In genomic region chr7:4147836-4148235, GRCm38 (mm10) we compare ENCODE assay signal across 9 mouse cellular contexts. TPM values are rescaled to one million over a fixed set of nuclear protein-coding genes. Genes with fewer than 3 reads are reported as not detected.
DNase-seq lines count a peak whose midpoint lies in the region; ATAC-seq and TF ChIP-seq lines count a peak whose summit lies in the region.
"Had no signal": no experiment of that assay in that cellular context is flagged by ENCODE, and none has a peak within 500 bp of the region (broad histone marks: within the 10 kb centered on the region; RNA-seq: fewer than 3 reads in every experiment).

No protein-coding gene starts in this region.

- TF ChIP-seq CTCF in forebrain, postnatal 0 days (IDR thresholded peaks at IDR 0.05; ENCODE audit: low read depth), result no peak

- 0 out of 2 replicates have a peak overlapping the region, but pooled peaks have one; percentile 93 for H3K4me2 ChIP-seq in hindbrain, embryonic 15.5 days
- no peak overlapping the region for H3K4me2 ChIP-seq in hindbrain, embryonic 13.5 days
- no peak overlapping the region for H3K4me2 ChIP-seq in midbrain, embryonic 14.5 days (ENCODE audit: low read length)
- H3K4me2 ChIP-seq in forebrain, postnatal 0 days (ENCODE audit: low read depth), result no peak overlapping the region
- peak overlapping the region; percentile 88 for H3K4me2 ChIP-seq in stomach, embryonic 15.5 days

- DNase-seq in midbrain, embryonic 10.5 days (ENCODE audit: low spot score), result no peak
- DNase-seq in midbrain, embryonic 14.5 days, result no peak
- DNase-seq in forebrain, postnatal 0 days, result no peak
- DNase-seq in ovary, postnatal 10 days (ENCODE audit: low spot score), result no peak
- DNase-seq in gastrocnemius, postnatal 4 days (ENCODE audit: low spot score in 2 of 2), result no peak

- no peak overlapping the region for H3K9ac ChIP-seq in hindbrain, embryonic 15.5 days
- no peak overlapping the region for H3K9ac ChIP-seq in hindbrain, embryonic 13.5 days
- H3K9ac ChIP-seq in midbrain, embryonic 14.5 days (replicated peaks; ENCODE audit: low read length), result no peak overlapping the region
- 0 out of 2 replicates have a peak overlapping the region, but pooled peaks have one; percentile 83 for H3K9ac ChIP-seq in forebrain, postnatal 0 days
- H3K9ac ChIP-seq in stomach, embryonic 15.5 days, result no peak overlapping the region

- H3K27me3 ChIP-seq in hindbrain, embryonic 15.5 days, result peaks cover 15% of the 10 kb centered on the region
- peaks cover 25% of the 10 kb centered on the region for H3K27me3 ChIP-seq in hindbrain, embryonic 13.5 days
- peaks cover 30% of the 10 kb centered on the region for H3K27me3 ChIP-seq in midbrain, embryonic 10.5 days (ENCODE audit: low read depth, poor library complexity, severe bottlenecking)
- H3K27me3 ChIP-seq in midbrain, embryonic 14.5 days (ENCODE audit: control insufficient read depth, insufficient read depth, low read length), result peaks cover 17% of the 10 kb centered on the region
- peaks cover 9% of the 10 kb centered on the region for H3K27me3 ChIP-seq in forebrain, postnatal 0 days (ENCODE audit: insufficient read depth, low read length)
- H3K27me3 ChIP-seq in stomach, embryonic 15.5 days (replicated peaks), result no peaks in the 10 kb centered on the region

- no peak for ATAC-seq in hindbrain, embryonic 15.5 days (ENCODE audit: low FRiP score, low read depth)
- ATAC-seq in hindbrain, embryonic 13.5 days (ENCODE audit: low FRiP score), result no peak
- ATAC-seq in midbrain, embryonic 14.5 days (ENCODE audit: low FRiP score, low TSS enrichment), result no peak
- ATAC-seq in forebrain, postnatal 0 days, result no peak
- ATAC-seq in stomach, embryonic 15.5 days (ENCODE audit: insufficient read depth, low FRiP score, low read depth), result no peak
- ATAC-seq: inflammation-experienced regulatory T-cells, adult 6 months had no signal

- H3K9me3 ChIP-seq in hindbrain, embryonic 15.5 days, result no peaks in the 10 kb centered on the region
- no peaks in the 10 kb centered on the region for H3K9me3 ChIP-seq in hindbrain, embryonic 13.5 days
- no peaks in the 10 kb centered on the region; the same call in 1 of the 2 replicates for H3K9me3 ChIP-seq in midbrain, embryonic 10.5 days (replicated peaks)
- no peaks in the 10 kb centered on the region for H3K9me3 ChIP-seq in midbrain, embryonic 14.5 days (ENCODE audit: control insufficient read depth, low read length)
- H3K9me3 ChIP-seq in forebrain, postnatal 0 days (ENCODE audit: low read length), result no peaks in the 10 kb centered on the region
- no peaks in the 10 kb centered on the region for H3K9me3 ChIP-seq in stomach, embryonic 15.5 days

- no peak overlapping the region for H3K4me3 ChIP-seq in hindbrain, embryonic 15.5 days
- H3K4me3 ChIP-seq in hindbrain, embryonic 13.5 days, result no peak overlapping the region
- 0 out of 2 replicates have a peak overlapping the region, but pooled peaks have one; percentile 80 for H3K4me3 ChIP-seq in midbrain, embryonic 10.5 days
- H3K4me3 ChIP-seq in midbrain, embryonic 14.5 days (replicated peaks; ENCODE audit: low read depth, low read length), result no peak overlapping the region
- no peak overlapping the region for H3K4me3 ChIP-seq in forebrain, postnatal 0 days (ENCODE audit: low read depth, low read length)
- no peak overlapping the region for H3K4me3 ChIP-seq in stomach, embryonic 15.5 days (replicated peaks)

- peaks cover 34% of the 10 kb centered on the region for H3K4me1 ChIP-seq in hindbrain, embryonic 15.5 days (replicated peaks)
- H3K4me1 ChIP-seq in hindbrain, embryonic 13.5 days (replicated peaks), result peaks cover 31% of the 10 kb centered on the region
- peaks cover 31% of the 10 kb centered on the region for H3K4me1 ChIP-seq in midbrain, embryonic 10.5 days
- H3K4me1 ChIP-seq in midbrain, embryonic 14.5 days (ENCODE audit: control insufficient read depth, insufficient read depth, low read length), result peaks cover 22% of the 10 kb centered on the region
- H3K4me1 ChIP-seq in forebrain, postnatal 0 days (ENCODE audit: insufficient read depth), result no peaks in the 10 kb centered on the region
- peaks cover 31% of the 10 kb centered on the region for H3K4me1 ChIP-seq in stomach, embryonic 15.5 days

- WGBS in hindbrain, embryonic 15.5 days, result 87% methylated on average over 4 of the region's 4 CpGs
- 85% methylated on average over 4 of the region's 4 CpGs for WGBS in hindbrain, embryonic 13.5 days
- WGBS in midbrain, embryonic 10.5 days, result 93% methylated on average over 4 of the region's 4 CpGs
- WGBS in midbrain, embryonic 14.5 days, result 87% methylated on average over 4 of the region's 4 CpGs
- 87% methylated on average over 4 of the region's 4 CpGs for WGBS in forebrain, postnatal 0 days
- 71% methylated on average over 4 of the region's 4 CpGs for WGBS in stomach, embryonic 15.5 days

- no peak overlapping the region for H3K27ac ChIP-seq in hindbrain, embryonic 15.5 days (replicated peaks)
- no peak overlapping the region for H3K27ac ChIP-seq in hindbrain, embryonic 13.5 days
- no peak overlapping the region for H3K27ac ChIP-seq in midbrain, embryonic 10.5 days (replicated peaks)
- no peak overlapping the region for H3K27ac ChIP-seq in midbrain, embryonic 14.5 days (replicated peaks; ENCODE audit: low read depth, low read length)
- H3K27ac ChIP-seq in forebrain, postnatal 0 days (ENCODE audit: low read depth, low read length), result no peak overlapping the region
- peak overlapping the region; percentile 99; the same call in 1 of the 2 replicates for H3K27ac ChIP-seq in stomach, embryonic 15.5 days

- peaks cover 48% of the 10 kb centered on the region for H3K36me3 ChIP-seq in hindbrain, embryonic 15.5 days
- H3K36me3 ChIP-seq in hindbrain, embryonic 13.5 days, result peaks cover 54% of the 10 kb centered on the region
- H3K36me3 ChIP-seq in midbrain, embryonic 10.5 days, result peaks cover 59% of the 10 kb centered on the region
- H3K36me3 ChIP-seq in midbrain, embryonic 14.5 days (ENCODE audit: control insufficient read depth, insufficient read depth, low read length), result peaks cover 54% of the 10 kb centered on the region
- H3K36me3 ChIP-seq in forebrain, postnatal 0 days (ENCODE audit: insufficient read depth), result peaks cover 54% of the 10 kb centered on the region
- peaks cover 41% of the 10 kb centered on the region for H3K36me3 ChIP-seq in stomach, embryonic 15.5 days

RNA-seq across cellular contexts. Expression of gene Leng9, which starts 2.3 kb away (rescaled TPM):
- 4.4 and 5.7 TPM in 2 replicates for polyA plus RNA-seq in hindbrain, embryonic 15.5 days (2015; fragmentation: Nextera tagmentation; extraction: Ambion mirVana)
- polyA plus RNA-seq in hindbrain, embryonic 13.5 days (2015; fragmentation: Nextera tagmentation; extraction: Ambion mirVana), result 4.7 TPM in 2 replicates
- polyA plus RNA-seq in midbrain, embryonic 10.5 days (2016; fragmentation: Nextera tagmentation; extraction: Ambion mirVana), result 1.4 and 1.9 TPM in 2 replicates
- 3.4 and 4.8 TPM in 2 replicates for polyA plus RNA-seq in midbrain, embryonic 14.5 days (2014; fragmentation: Nextera tagmentation; extraction: Ambion mirVana)
- 5.1 and 5.5 TPM in 2 replicates for total RNA-seq in forebrain, postnatal 0 days (2014; rRNA removed)
- polyA plus RNA-seq in forebrain, postnatal 0 days (2015; fragmentation: Nextera tagmentation; extraction: Ambion mirVana), result 4.4 and 4.8 TPM in 2 replicates
- polyA plus RNA-seq in stomach, embryonic 15.5 days (2015; fragmentation: Nextera tagmentation; extraction: Ambion mirVana), result 4.6 and 4.8 TPM in 2 replicates
- total RNA-seq in gastrocnemius, postnatal 4 days (2021), result 1 to 10 TPM; 3.1 to 3.9 TPM

RNA-seq across cellular contexts. Expression of gene Leng8, which starts 11.0 kb away (rescaled TPM):
- 83.6 and 97.5 TPM in 2 replicates for polyA plus RNA-seq in hindbrain, embryonic 15.5 days (2015; fragmentation: Nextera tagmentation; extraction: Ambion mirVana)
- 77.0 and 79.4 TPM in 2 replicates for polyA plus RNA-seq in hindbrain, embryonic 13.5 days (2015; fragmentation: Nextera tagmentation; extraction: Ambion mirVana)
- 63.1 and 82.0 TPM in 2 replicates for polyA plus RNA-seq in midbrain, embryonic 10.5 days (2016; fragmentation: Nextera tagmentation; extraction: Ambion mirVana)
- 68.4 and 77.3 TPM in 2 replicates for polyA plus RNA-seq in midbrain, embryonic 14.5 days (2014; fragmentation: Nextera tagmentation; extraction: Ambion mirVana)
- 124 and 174 TPM in 2 replicates for total RNA-seq in forebrain, postnatal 0 days (2014; rRNA removed)
- polyA plus RNA-seq in forebrain, postnatal 0 days (2015; fragmentation: Nextera tagmentation; extraction: Ambion mirVana), result 20.5 and 35.8 TPM in 2 replicates
- 52.6 and 67.4 TPM in 2 replicates for polyA plus RNA-seq in stomach, embryonic 15.5 days (2015; fragmentation: Nextera tagmentation; extraction: Ambion mirVana)
- total RNA-seq in gastrocnemius, postnatal 4 days (2021), result 10 to 100 TPM; 62.4 to 86.4 TPM

RNA-seq across cellular contexts. Expression of gene Cdc42ep5, which starts 16.8 kb away (rescaled TPM):
- polyA plus RNA-seq in hindbrain, embryonic 15.5 days (2015; fragmentation: Nextera tagmentation; extraction: Ambion mirVana), result 7.4 and 8.8 TPM in 2 replicates
- 8.4 and 10.1 TPM in 2 replicates for polyA plus RNA-seq in hindbrain, embryonic 13.5 days (2015; fragmentation: Nextera tagmentation; extraction: Ambion mirVana)
- polyA plus RNA-seq in midbrain, embryonic 10.5 days (2016; fragmentation: Nextera tagmentation; extraction: Ambion mirVana), result 18.1 and 20.1 TPM in 2 replicates
- 3.1 and 5.3 TPM in 2 replicates for polyA plus RNA-seq in midbrain, embryonic 14.5 days (2014; fragmentation: Nextera tagmentation; extraction: Ambion mirVana)
- total RNA-seq in forebrain, postnatal 0 days (2014; rRNA removed), result 3.5 and 4.0 TPM in 2 replicates
- polyA plus RNA-seq in forebrain, postnatal 0 days (2015; fragmentation: Nextera tagmentation; extraction: Ambion mirVana), result 6.7 and 6.9 TPM in 2 replicates
- polyA plus RNA-seq in stomach, embryonic 15.5 days (2015; fragmentation: Nextera tagmentation; extraction: Ambion mirVana), result 67.0 and 73.0 TPM in 2 replicates
- 10 to 100 TPM; 20.9 to 24.8 TPM for total RNA-seq in gastrocnemius, postnatal 4 days (2021)
- polyA plus RNA-seq: inflammation-experienced regulatory T-cells, adult 6 months had no signal

RNA-seq across cellular contexts. Expression of gene Ttyh1, which starts 28.6 kb away (rescaled TPM):
- polyA plus RNA-seq in hindbrain, embryonic 15.5 days (2015; fragmentation: Nextera tagmentation; extraction: Ambion mirVana), result 158 and 181 TPM in 2 replicates
- 132 and 138 TPM in 2 replicates for polyA plus RNA-seq in hindbrain, embryonic 13.5 days (2015; fragmentation: Nextera tagmentation; extraction: Ambion mirVana)
- 21.9 and 45.3 TPM in 2 replicates for polyA plus RNA-seq in midbrain, embryonic 10.5 days (2016; fragmentation: Nextera tagmentation; extraction: Ambion mirVana)
- polyA plus RNA-seq in midbrain, embryonic 14.5 days (2014; fragmentation: Nextera tagmentation; extraction: Ambion mirVana), result 104 and 112 TPM in 2 replicates
- total RNA-seq in forebrain, postnatal 0 days (2014; rRNA removed), result 180 and 204 TPM in 2 replicates
- polyA plus RNA-seq in forebrain, postnatal 0 days (2015; fragmentation: Nextera tagmentation; extraction: Ambion mirVana), result 90.0 and 160 TPM in 2 replicates
- polyA plus RNA-seq in stomach, embryonic 15.5 days (2015; fragmentation: Nextera tagmentation; extraction: Ambion mirVana), result 12.7 and 15.1 TPM in 2 replicates
- total RNA-seq in gastrocnemius, postnatal 4 days (2021), result 1 to 10 TPM; 5.3 to 6.6 TPM

Comparison
In these comparisons a context has a peak if more than half of its experiments do, and no peak if none do; other contexts are left out.
1. H3K4me2 ChIP-seq: peak in hindbrain, embryonic 15.5 days (single experiment) and stomach, embryonic 15.5 days (single experiment); none in hindbrain, embryonic 13.5 days (single experiment), midbrain, embryonic 14.5 days (single experiment) and forebrain, postnatal 0 days (single experiment).